Mouse (Mus musculus) liver, adult 2 months (tissue): Measurements from ENCODE around the gene Rmnd5b. TPM values are rescaled to one million over a fixed set of nuclear protein-coding genes. Genes with fewer than 3 reads are reported as not detected.
A peak's percentile ranks its signal among the peaks of the same experiment; 100 is the strongest.

Experiments
- DNase-seq: peaks from one replicate; pipeline ENCODE4 v3.0.0-alpha.2; 2011; ENCODE audit warnings: low read depth, low spot score; ENCODE audit errors: extremely low read depth
- H3K27ac ChIP-seq: fragments of 200-500 bp; replicated peaks from 2 replicates; pipeline ENCODE4 v1.5.1; 2012; ENCODE audit warnings: low read depth, mild to moderate bottlenecking, control low read depth, inconsistent platforms, low read length; ENCODE audit not compliant: insufficient read depth
- H3K27me3 ChIP-seq: fragments of 200-500 bp; 2 replicates; pipeline ENCODE4 v1.6.1; 2012; ENCODE audit warnings: mild to moderate bottlenecking, moderate library complexity, low read length, inconsistent platforms; ENCODE audit not compliant: control insufficient read depth, insufficient read depth
- H3K36me3 ChIP-seq: fragments of 200-500 bp; 2 replicates; pipeline ENCODE4 v1.6.1; 2012; ENCODE audit warnings: low read length, inconsistent platforms; ENCODE audit not compliant: control insufficient read depth, insufficient read depth
- H3K4me1 ChIP-seq: fragments of 200-500 bp; 2 replicates; pipeline ENCODE4 v1.6.1; 2011; ENCODE audit warnings: low read length; ENCODE audit not compliant: control insufficient read depth, insufficient read depth
- H3K4me3 ChIP-seq: fragments of 200-500 bp; 2 replicates; pipeline ENCODE4 v1.5.1; 2011; ENCODE audit warnings: low read depth, mild to moderate bottlenecking, control low read depth, low read length, moderate library complexity; ENCODE audit not compliant: insufficient read depth
- H3K79me2 ChIP-seq: fragments of 200-500 bp; 2 replicates; pipeline ENCODE4 v1.6.1; 2012; ENCODE audit warnings: inconsistent platforms, mild to moderate bottlenecking, low read length, moderate library complexity; ENCODE audit not compliant: control insufficient read depth, insufficient read depth
- H3K9ac ChIP-seq: fragments of 200-500 bp; 2 replicates; pipeline ENCODE4 v1.6.1; 2012; ENCODE audit warnings: low read depth, mild to moderate bottlenecking, control low read depth, inconsistent platforms, low read length
- CTCF ChIP-seq: fragments of 200-500 bp; IDR thresholded peaks from 2 replicates; pipeline ENCODE4 v1.5.1; 2011; ENCODE audit warnings: low read depth, low read length, control low read depth
- POLR2A ChIP-seq: fragments of 200-500 bp; IDR thresholded peaks from 2 replicates; pipeline ENCODE4 v1.6.1; 2011; ENCODE audit warnings: low read length, control low read depth; ENCODE audit not compliant: insufficient read depth; ENCODE audit errors: extremely low read depth
- WGBS: fragments of 180-500 bp; shearing (Covaris S2); methylation state at CpG from one replicate; pipeline ENCODE4 v1.1.7; 2018; 5-methylcytosine and 5-hydroxymethylcytosine counted together
- polyA plus RNA-seq: library from polyadenylated mRNA; depleted of rRNA; stranded (reverse); fragments of >200 nt; gene quantifications from 2 replicates; pipeline ENCODE4 v1.2.3, GENCODE M21; 2012; rRNA removed
- total RNA-seq: library from RNA; depleted of rRNA; stranded (reverse); fragments of >200 nt; gene quantifications from 2 replicates; pipeline ENCODE4 v1.2.3, GENCODE M21; 2014; rRNA removed

Rmnd5b gene
- total RNA-seq, result 8.9 and 10.3 TPM in 2 replicates
- polyA plus RNA-seq, result 44.9 and 46.6 TPM in 2 replicates

DNA sequence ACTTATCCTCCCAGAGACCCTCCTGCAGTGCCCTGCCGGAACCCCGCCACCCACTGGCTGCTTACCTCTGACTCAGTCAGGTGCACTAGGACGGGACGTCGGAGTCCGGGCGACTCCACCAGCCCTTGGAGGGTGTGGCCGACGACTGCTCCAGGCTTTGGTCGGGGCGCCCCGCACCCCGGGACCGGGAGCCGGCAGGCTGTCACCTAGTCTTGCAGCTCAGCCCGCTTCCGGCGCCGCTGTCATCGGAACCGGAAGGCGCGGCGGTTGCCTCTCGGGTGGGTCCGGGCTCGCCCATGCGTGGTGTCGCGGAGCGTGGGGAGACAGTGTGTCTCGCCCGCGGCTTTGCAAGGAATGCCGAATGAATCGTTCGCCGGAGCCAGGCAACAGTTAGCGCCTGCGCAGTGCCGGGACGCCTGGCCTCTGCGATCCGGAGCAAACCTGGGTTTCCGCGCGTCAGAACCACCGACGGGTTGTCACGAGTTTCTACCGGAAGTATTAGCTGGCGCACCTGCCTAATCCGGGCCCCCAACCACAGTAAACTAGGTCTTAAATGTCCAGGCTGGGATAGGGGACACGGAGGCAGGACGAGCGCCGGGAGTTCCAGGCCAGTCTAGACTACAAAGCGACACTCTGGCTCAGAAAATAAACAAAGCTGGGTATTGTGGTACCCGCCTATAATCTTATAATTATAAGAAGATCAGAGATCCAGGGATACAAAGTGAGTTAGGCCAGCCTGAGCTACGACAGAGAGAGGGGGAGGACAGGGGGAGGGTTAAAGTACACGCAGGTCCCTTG, at the start of gene Rmnd5b:
TSS of gene Rmnd5b (minus strand) at position 372 of the 798 bp plus-strand sequence.
- H3K79me2 ChIP-seq, result peaks cover 8% of the 10 kb centered on the region; the same call in 1 of the 2 replicates
- H3K36me3 ChIP-seq, result no peaks in the 10 kb centered on the region
- DNase-seq, result peak; percentile 75
- WGBS, result under 1% methylated on average over 61 of the region's 61 CpGs
- TF ChIP-seq CTCF, result no peak
- TF ChIP-seq POLR2A, result 0 out of 2 replicates have a peak, but pooled peaks have one; percentile 27
- no peaks in the 10 kb centered on the region for H3K27me3 ChIP-seq
- peak within 1 kb of the TSS; percentile 69 for H3K9ac ChIP-seq
- peaks cover 6% of the 10 kb centered on the region for H3K4me1 ChIP-seq
- peak within 1 kb of the TSS; percentile 80 for H3K4me3 ChIP-seq
- H3K27ac ChIP-seq, result peak within 1 kb of the TSS; percentile 62

DNA sequence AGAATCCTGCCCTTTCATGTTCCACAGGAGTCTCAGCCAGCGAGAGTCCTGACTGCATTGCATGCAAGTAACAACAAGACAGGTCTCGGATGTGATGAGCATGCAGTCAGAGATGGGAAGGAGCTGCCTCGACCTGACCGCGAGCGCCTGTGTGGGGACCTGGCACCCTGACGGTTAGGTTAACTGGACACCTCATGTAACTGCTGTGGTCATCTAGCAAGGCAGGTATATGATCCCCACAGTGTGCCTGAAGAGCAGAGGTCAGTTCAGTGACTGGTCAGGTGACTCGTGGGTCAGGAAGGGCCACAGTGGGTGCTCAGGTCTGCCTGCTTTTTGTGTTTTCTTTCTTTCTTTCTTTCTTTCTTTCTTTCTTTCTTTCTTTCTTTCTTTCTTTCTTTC, 46.3 kb upstream of the Rmnd5b start:
- no peak overlapping the region for H3K27ac ChIP-seq
- no peaks in the 10 kb centered on the region for H3K36me3 ChIP-seq
- H3K27me3 ChIP-seq, result no peaks in the 10 kb centered on the region
- H3K4me1 ChIP-seq, result no peaks in the 10 kb centered on the region
- DNase-seq, result no peak
- TF ChIP-seq POLR2A, result no peak
- no peak for TF ChIP-seq CTCF
- WGBS, result 33% methylated on average over 8 of the region's 8 CpGs
- no peaks in the 10 kb centered on the region for H3K79me2 ChIP-seq
- H3K4me3 ChIP-seq, result no peak overlapping the region
- H3K9ac ChIP-seq, result no peak overlapping the region

DNA sequence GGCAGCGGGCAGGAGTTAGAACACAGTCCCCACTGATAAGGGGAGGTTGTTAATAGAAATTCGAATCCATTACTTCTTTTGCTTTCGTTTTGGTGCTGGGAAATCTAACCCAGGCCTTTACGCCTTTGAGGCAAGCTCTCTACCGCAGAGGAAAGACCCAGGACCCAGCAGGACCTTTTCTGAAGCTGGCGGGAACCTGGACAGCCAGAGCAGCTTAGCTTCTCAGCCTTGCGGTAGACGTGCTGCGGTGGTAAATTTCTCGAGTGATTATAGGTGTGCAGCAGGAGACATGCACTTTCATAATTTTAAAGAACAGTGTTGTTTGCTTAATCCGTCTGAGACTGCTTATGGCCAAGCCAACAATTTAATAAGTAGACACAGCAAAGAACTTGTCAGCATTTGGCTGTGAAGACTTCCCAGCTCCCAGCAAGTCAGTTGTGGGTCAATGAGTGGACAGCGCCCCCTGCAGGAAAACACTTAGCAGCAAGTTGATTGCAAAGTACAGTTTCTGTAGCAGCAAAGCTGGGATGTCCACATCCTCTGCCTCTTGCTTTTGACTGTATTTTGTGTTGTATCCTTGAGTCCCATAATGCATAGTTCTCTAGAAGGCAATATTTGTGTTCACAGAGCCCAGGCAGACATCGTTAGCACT, 45.8 kb upstream of the Rmnd5b start:
- H3K4me3 ChIP-seq, result no peak overlapping the region; the same call in 1 of the 2 replicates
- peak; percentile 84 for DNase-seq
- H3K79me2 ChIP-seq, result no peaks in the 10 kb centered on the region
- H3K36me3 ChIP-seq, result no peaks in the 10 kb centered on the region
- peak; percentile 84 for TF ChIP-seq CTCF
- no peak for TF ChIP-seq POLR2A
- 27% methylated on average over 13 of the region's 13 CpGs for WGBS
- no peak overlapping the region for H3K27ac ChIP-seq
- H3K27me3 ChIP-seq, result no peaks in the 10 kb centered on the region
- H3K4me1 ChIP-seq, result no peaks in the 10 kb centered on the region
- peak overlapping the region; percentile 12; the same call in 1 of the 2 replicates for H3K9ac ChIP-seq

DNA sequence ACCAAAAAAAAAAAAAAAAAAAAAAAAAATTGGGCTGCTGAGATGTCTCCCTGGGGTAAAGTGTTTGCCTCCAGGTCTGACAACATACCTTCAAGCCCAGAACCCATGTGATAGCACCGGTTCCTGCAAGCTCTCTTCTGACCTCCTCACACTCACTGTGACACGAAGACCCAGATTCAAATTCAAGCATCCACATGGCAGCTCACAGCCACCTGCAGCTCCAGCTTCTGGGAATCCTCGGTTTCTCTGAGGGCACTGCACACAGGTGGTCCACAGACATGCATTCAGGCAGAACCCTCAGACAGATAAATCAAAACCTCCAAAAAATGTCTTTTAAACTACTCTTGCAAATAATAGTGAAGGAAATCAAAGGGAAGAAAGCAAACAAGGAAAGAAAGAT, 43.8 kb upstream of the Rmnd5b start:
- 91% methylated on average over 3 of the region's 3 CpGs for WGBS
- no peak overlapping the region for H3K27ac ChIP-seq
- no peak for DNase-seq
- H3K79me2 ChIP-seq, result no peaks in the 10 kb centered on the region
- H3K4me3 ChIP-seq, result no peak overlapping the region
- TF ChIP-seq CTCF (no peak), POLR2A (no peak)
- no peaks in the 10 kb centered on the region for H3K4me1 ChIP-seq
- H3K27me3 ChIP-seq, result no peaks in the 10 kb centered on the region
- no peaks in the 10 kb centered on the region for H3K36me3 ChIP-seq
- H3K9ac ChIP-seq, result no peak overlapping the region

DNA sequence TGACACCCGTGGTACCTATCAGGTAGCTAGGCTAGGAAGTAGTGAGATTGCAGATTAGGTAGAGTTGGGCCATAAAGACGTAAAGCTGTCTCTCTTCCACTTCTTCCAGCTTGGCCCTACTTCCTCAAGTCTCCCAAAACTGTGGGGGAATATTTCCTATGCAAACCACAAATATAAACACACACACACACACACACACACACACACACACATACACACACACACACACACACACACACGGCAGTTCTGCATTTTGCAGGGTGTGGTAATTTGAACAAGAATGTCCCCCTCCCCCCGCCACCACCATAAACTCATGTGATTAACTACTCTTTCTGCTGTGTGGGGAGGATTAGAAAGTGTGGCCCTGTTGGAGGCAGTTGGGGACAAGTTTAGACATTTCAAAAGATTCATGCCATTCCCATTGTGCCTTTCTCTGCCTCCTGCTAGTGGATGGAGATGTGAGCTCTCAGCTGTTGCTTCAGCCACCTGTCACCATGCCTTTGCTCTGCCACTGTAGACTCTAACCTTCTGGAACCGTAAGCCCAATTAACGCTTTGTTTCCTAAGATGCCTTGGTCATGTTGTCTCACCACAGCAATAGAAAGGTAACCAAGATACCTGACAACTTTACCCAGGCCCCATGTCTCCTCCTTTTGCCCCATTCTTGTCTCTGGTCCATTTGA, 42.2 kb upstream of the Rmnd5b start:
- Histone ChIP-seq H3K9ac (no peak overlapping the region), H3K79me2 (no peaks in the 10 kb centered on the region), H3K4me3 (no peak overlapping the region), H3K27me3 (no peaks in the 10 kb centered on the region), H3K36me3 (no peaks in the 10 kb centered on the region), H3K4me1 (no peaks in the 10 kb centered on the region), H3K27ac (no peak overlapping the region)
- TF ChIP-seq CTCF (no peak), POLR2A (no peak)
- 70% methylated on average over 6 of the region's 6 CpGs for WGBS
- no peak for DNase-seq
